Mouse (Mus musculus) neural tube, embryonic 13.5 days (tissue): ENCODE data around the gene Fam234a. TPM values are rescaled to one million over a fixed set of nuclear protein-coding genes. Genes with fewer than 3 reads are reported as not detected.
"Not testable (repeated sequence)": the region's sequence is repeated elsewhere in the genome, so short reads cannot be mapped to it uniquely, and the experiment has no call there.

Experiments
- ATAC-seq: fragments of 200-750 bp; cut with Nextera tagmentation; 2 replicates; pipeline ENCODE4 v1.8.0; 2017; ENCODE audit warnings: low read depth, mild to moderate bottlenecking, moderate TSS enrichment, moderate library complexity
- H3K27ac ChIP-seq: fragments of 300-500 bp; sonication (generic); replicated peaks from 2 replicates; pipeline ENCODE4 v1.5.1; 2015; ENCODE audit warnings: moderate library complexity, mild to moderate bottlenecking, inconsistent platforms
- H3K27me3 ChIP-seq: fragments of 300-500 bp; sonication (generic); 2 replicates; pipeline ENCODE4 v1.6.1; 2015; ENCODE audit warnings: mild to moderate bottlenecking, inconsistent platforms
- H3K36me3 ChIP-seq: fragments of 300-500 bp; sonication (generic); 2 replicates; pipeline ENCODE4 v1.6.1; 2015; ENCODE audit warnings: mild to moderate bottlenecking, inconsistent platforms
- H3K4me1 ChIP-seq: fragments of 300-500 bp; sonication (generic); replicated peaks from 2 replicates; pipeline ENCODE4 v1.6.1; 2015; ENCODE audit warnings: inconsistent platforms
- H3K4me2 ChIP-seq: fragments of 300-500 bp; sonication (generic); 2 replicates; pipeline ENCODE4 v1.6.1; 2015; ENCODE audit warnings: inconsistent platforms, mild to moderate bottlenecking, moderate library complexity
- H3K4me3 ChIP-seq: fragments of 300-500 bp; sonication (generic); 2 replicates; pipeline ENCODE4 v1.5.1; 2015; ENCODE audit warnings: mild to moderate bottlenecking, inconsistent platforms
- H3K9ac ChIP-seq: fragments of 300-500 bp; sonication (generic); 2 replicates; pipeline ENCODE4 v1.6.1; 2015; ENCODE audit warnings: moderate library complexity, mild to moderate bottlenecking, inconsistent platforms
- H3K9me3 ChIP-seq: fragments of 300-500 bp; sonication (generic); 2 replicates; pipeline ENCODE4 v1.6.1; 2016; ENCODE audit warnings: inconsistent platforms
- WGBS: fragments of 180-500 bp; shearing (Covaris S2); methylation state at CpG from one replicate; pipeline ENCODE4 v1.1.7; 2015; 5-methylcytosine and 5-hydroxymethylcytosine counted together
- polyA plus RNA-seq: library from polyadenylated mRNA; unstranded; fragments of >200 nt; fragmentation: Nextera tagmentation; extraction: Ambion mirVana; gene quantifications from 2 replicates; pipeline ENCODE4 v1.2.1, GENCODE M21; 2015

The Fam234a gene
- 33.7 and 35.3 TPM in 2 replicates for polyA plus RNA-seq

DNA sequence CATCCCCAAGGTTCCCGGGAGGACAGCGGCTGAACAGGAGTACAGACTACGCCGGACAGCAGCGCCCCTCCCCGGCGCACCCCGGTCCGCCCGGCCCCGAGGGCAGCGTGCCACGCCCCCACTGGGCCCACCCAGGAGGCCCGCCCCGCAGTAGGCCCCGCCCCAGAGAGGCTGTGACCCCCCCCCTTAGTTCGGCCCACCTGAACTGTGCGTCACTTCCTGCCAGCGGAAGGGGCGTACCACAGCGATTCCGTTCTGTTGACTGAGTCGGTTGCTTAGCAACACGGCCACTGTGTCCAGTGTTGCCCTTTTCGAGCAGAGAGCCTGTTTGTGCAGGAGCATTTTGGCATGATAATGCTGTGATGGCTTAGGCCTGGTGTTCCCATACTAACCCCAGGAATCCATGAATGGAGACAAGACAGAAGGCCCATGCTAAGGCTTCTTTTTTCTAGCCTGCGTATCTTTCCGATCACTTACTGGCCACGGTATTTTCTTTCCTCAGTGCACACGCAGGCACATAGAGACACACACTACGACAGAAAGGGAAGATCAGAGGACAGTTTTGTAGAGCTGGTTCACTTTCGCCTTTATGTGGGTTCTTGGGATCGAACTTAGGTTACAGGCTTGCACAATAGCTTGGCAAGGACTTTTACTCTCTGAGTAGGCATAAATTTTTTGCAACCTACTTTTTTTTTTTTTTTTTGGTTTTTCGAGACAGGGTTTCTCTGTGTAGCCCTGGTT lies at the start of gene Fam234a:
Gene Fam234a (minus strand): TSS at position 142 of the 741 bp plus-strand sequence.
- peak within 1 kb of the TSS; percentile 71 for H3K4me3 ChIP-seq
- WGBS, result 8% methylated on average over 33 of the region's 33 CpGs
- H3K9me3 ChIP-seq, result no peaks in the 10 kb centered on the region
- H3K9ac ChIP-seq, result peak within 1 kb of the TSS; percentile 78
- H3K27me3 ChIP-seq, result peaks cover 5% of the 10 kb centered on the region; the same call in 1 of the 2 replicates
- H3K4me1 ChIP-seq, result peaks cover 26% of the 10 kb centered on the region
- H3K4me2 ChIP-seq, result peak within 1 kb of the TSS; percentile 90
- peak; percentile 96 for ATAC-seq
- H3K27ac ChIP-seq, result peak within 1 kb of the TSS; percentile 81
- H3K36me3 ChIP-seq, result no peaks in the 10 kb centered on the region

- Histone ChIP-seq H3K4me3 (no peak overlapping the region), H3K27me3 (no peaks in the 10 kb centered on the region), H3K9me3 (peaks cover 19% of the 10 kb centered on the region), H3K27ac (no peak overlapping the region), H3K4me1 (no peaks in the 10 kb centered on the region), H3K36me3 (peaks cover 75% of the 10 kb centered on the region), H3K9ac (no peak overlapping the region), H3K4me2 (no peak overlapping the region)
- WGBS, result 83% methylated on average over 4 of the region's 4 CpGs
- no peak for ATAC-seq
Measured at GRCm38 (mm10) chr17:26289475-26289874, 45.4 kb upstream of the Fam234a start.

GRCm38 (mm10) chr17:26286199-26286955 lies 42.3 kb upstream of the Fam234a start:
- Histone ChIP-seq H3K27ac (no peak overlapping the region), H3K36me3 (peaks cover 99% of the 10 kb centered on the region), H3K27me3 (no peaks in the 10 kb centered on the region), H3K4me1 (no peaks in the 10 kb centered on the region), H3K4me2 (no peak overlapping the region), H3K9ac (no peak overlapping the region), H3K9me3 (peaks cover 6% of the 10 kb centered on the region), H3K4me3 (no peak overlapping the region)
- WGBS, result 80% methylated on average over 8 of the region's 8 CpGs
- no peak for ATAC-seq

DNA sequence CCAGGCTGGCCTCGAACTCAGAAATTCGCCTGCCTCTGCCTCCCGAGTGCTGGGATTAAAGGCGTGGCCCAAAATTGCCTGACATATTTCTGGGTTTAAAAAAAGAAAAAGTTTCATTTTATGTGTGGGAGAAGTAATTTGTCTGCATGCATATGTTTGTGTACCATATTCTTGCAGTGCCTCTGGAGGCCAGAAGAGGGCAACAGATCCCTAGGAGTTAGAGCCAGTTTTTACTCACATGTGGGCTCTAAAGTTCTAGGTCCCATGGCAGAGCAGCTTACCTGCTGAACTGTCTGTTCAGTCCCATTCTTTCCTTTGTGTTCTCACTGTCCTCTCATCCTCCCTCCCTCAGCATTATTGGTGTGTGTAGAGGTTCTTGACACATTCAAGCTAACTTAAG lies 32.7 kb upstream of the Fam234a start:
- Histone ChIP-seq H3K36me3 (peaks cover 91% of the 10 kb centered on the region), H3K9ac (no peak overlapping the region), H3K27ac (no peak overlapping the region), H3K27me3 (no peaks in the 10 kb centered on the region), H3K4me2 (no peak overlapping the region), H3K4me3 (no peak overlapping the region), H3K4me1 (no peaks in the 10 kb centered on the region), H3K9me3 (no peaks in the 10 kb centered on the region)
- ATAC-seq, result no peak
- WGBS, result 96% methylated on average over 4 of the region's 4 CpGs

DNA sequence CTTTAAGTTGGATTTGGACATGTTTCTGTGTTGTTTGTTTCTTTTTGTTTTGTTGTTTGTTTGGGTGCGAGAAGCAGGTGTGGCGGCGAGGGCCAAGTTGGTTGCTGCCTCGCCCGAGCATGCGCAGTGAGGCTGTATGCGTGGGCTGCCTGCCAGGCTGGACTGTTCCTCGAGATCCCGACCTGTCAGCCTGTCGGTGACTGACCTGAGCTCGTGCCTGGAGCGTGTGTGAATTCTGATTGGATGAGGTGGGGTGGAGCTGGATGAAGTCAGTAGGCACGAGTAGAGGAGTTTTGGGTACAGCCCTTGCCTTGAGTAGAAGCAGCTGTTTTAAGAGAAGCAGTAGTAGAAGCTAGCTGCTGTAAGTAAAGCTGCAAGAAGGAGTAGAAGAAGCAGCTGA lies 31.9 kb upstream of the Fam234a start:
- 92% methylated on average over 13 of the region's 13 CpGs for WGBS
- H3K4me1 ChIP-seq, result no peaks in the 10 kb centered on the region

DNA sequence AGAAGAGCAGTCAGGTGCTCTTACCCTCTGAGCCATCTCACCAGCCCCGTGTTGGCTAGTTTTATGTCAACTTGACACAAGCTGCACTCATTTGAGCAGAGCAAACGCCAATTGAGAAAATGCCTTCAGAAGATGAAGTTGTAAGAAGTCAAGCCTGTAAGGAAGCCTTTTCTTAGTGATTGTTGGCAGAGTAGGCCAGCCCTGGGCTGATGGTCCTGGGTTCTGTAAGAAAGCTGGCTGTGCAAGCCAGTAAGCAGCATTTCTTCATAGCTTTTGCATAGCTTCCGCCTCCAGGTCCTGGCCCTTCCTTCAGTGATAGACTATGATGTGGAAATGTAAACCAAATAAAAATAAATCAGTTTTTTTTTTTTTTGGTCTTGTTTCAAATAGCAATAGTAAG lies 28.5 kb upstream of the Fam234a start:
- H3K4me2 ChIP-seq, result no peak overlapping the region
- peaks cover 87% of the 10 kb centered on the region for H3K36me3 ChIP-seq
- 89% methylated on average over 3 of the region's 3 CpGs for WGBS

More for the DNA sequence above, 31.9 kb upstream of the Fam234a start:
- H3K4me3 ChIP-seq, result no peak overlapping the region
- no peaks in the 10 kb centered on the region for H3K27me3 ChIP-seq
- peaks cover 91% of the 10 kb centered on the region for H3K36me3 ChIP-seq
- H3K9me3 ChIP-seq, result no peaks in the 10 kb centered on the region
- no peak overlapping the region for H3K4me2 ChIP-seq
- no peak for ATAC-seq
- H3K9ac ChIP-seq, result no peak overlapping the region
- no peak overlapping the region for H3K27ac ChIP-seq

GRCm38 (mm10) chr17:26269577-26269976 lies 25.5 kb upstream of the Fam234a start:
- peaks cover 86% of the 10 kb centered on the region for H3K36me3 ChIP-seq
- H3K9ac ChIP-seq, H3K27ac ChIP-seq, H3K4me3 ChIP-seq, H3K9me3 ChIP-seq, H3K4me1 ChIP-seq, H3K27me3 ChIP-seq, H3K4me2 ChIP-seq, ATAC-seq: not testable (repeated sequence)
- 96% methylated on average over 10 of the region's 10 CpGs for WGBS

More for the DNA sequence above, 28.5 kb upstream of the Fam234a start:
- Histone ChIP-seq H3K4me1 (no peaks in the 10 kb centered on the region), H3K9me3 (no peaks in the 10 kb centered on the region), H3K27me3 (no peaks in the 10 kb centered on the region), H3K9ac (no peak overlapping the region), H3K4me3 (no peak overlapping the region), H3K27ac (no peak overlapping the region)
- no peak for ATAC-seq

- 88% methylated on average over 1 of the region's 1 CpGs for WGBS
- Histone ChIP-seq H3K4me3 (no peak overlapping the region), H3K27ac (no peak overlapping the region), H3K9me3 (no peaks in the 10 kb centered on the region), H3K27me3 (no peaks in the 10 kb centered on the region), H3K36me3 (peaks cover 86% of the 10 kb centered on the region), H3K4me1 (no peaks in the 10 kb centered on the region), H3K4me2 (no peak overlapping the region), H3K9ac (no peak overlapping the region)
- no peak for ATAC-seq
Measured at GRCm38 (mm10) chr17:26268851-26269250, 24.8 kb upstream of the Fam234a start.

GRCm38 (mm10) chr17:26262384-26262783 lies 18.3 kb upstream of the Fam234a start:
- ATAC-seq, result no peak
- Histone ChIP-seq H3K27ac (no peak overlapping the region), H3K36me3 (peaks cover 91% of the 10 kb centered on the region), H3K4me2 (no peak overlapping the region), H3K4me1 (no peaks in the 10 kb centered on the region), H3K4me3 (no peak overlapping the region), H3K27me3 (no peaks in the 10 kb centered on the region), H3K9ac (no peak overlapping the region), H3K9me3 (no peaks in the 10 kb centered on the region)
- WGBS, result 96% methylated on average over 3 of the region's 3 CpGs

- no peak overlapping the region for H3K4me3 ChIP-seq
- no peak overlapping the region for H3K9ac ChIP-seq
- no peaks in the 10 kb centered on the region for H3K9me3 ChIP-seq
- peaks cover 91% of the 10 kb centered on the region for H3K36me3 ChIP-seq
- H3K4me2 ChIP-seq, result no peak overlapping the region
- no peak for ATAC-seq
- no peaks in the 10 kb centered on the region for H3K27me3 ChIP-seq
- WGBS, result 85% methylated on average over 4 of the region's 4 CpGs
- no peaks in the 10 kb centered on the region for H3K4me1 ChIP-seq
- no peak overlapping the region for H3K27ac ChIP-seq
Measured at GRCm38 (mm10) chr17:26261826-26262225, 17.8 kb upstream of the Fam234a start.

GRCm38 (mm10) chr17:26255313-26255712 lies 11.3 kb upstream of the Fam234a start:
- Histone ChIP-seq H3K9me3 (no peaks in the 10 kb centered on the region), H3K4me2 (no peak overlapping the region), H3K27me3 (no peaks in the 10 kb centered on the region), H3K36me3 (peaks cover 44% of the 10 kb centered on the region), H3K4me3 (no peak overlapping the region), H3K27ac (no peak overlapping the region), H3K4me1 (peaks cover 18% of the 10 kb centered on the region), H3K9ac (no peak overlapping the region)
- ATAC-seq, result no peak
- WGBS, result 91% methylated on average over 7 of the region's 7 CpGs

GRCm38 (mm10) chr17:26253399-26253798 lies 9.4 kb upstream of the Fam234a start:
- H3K27ac ChIP-seq, result peak overlapping the region; percentile 98
- H3K4me1 ChIP-seq, result peaks cover 18% of the 10 kb centered on the region
- ATAC-seq, result peak; percentile 23; the same call in 1 of the 2 replicates
- under 1% methylated on average over 24 of the region's 24 CpGs for WGBS
- H3K9ac ChIP-seq, result peak overlapping the region; percentile 93
- H3K4me2 ChIP-seq, result peak overlapping the region; percentile 91
- H3K4me3 ChIP-seq, result peak overlapping the region; percentile 98
- peaks cover 26% of the 10 kb centered on the region for H3K36me3 ChIP-seq
- H3K27me3 ChIP-seq, result peaks cover 3% of the 10 kb centered on the region; the same call in 1 of the 2 replicates
- no peaks in the 10 kb centered on the region for H3K9me3 ChIP-seq
